Mouse (Mus musculus): ENCODE results near the gene Mapk10.

Mapk10 gene

DNA sequence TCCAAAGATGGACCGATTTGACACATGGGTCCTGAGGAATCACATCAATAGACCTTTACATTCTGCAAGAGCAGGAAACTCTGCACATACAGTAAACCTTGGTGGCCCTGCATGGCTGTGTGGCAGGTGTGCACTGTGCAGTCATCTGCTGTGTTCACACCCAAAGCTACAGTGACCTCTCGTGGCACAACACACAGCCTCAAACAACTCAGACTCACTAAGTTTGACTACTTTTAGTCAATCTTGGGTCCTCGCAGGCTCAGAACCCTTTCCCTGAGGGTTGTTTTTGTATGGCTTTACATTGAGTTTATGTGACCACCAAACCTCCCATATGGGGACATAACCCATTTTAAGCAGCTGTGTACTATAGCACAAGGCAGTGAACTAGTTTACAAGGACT lies 47.1 kb downstream of the Mapk10 start:
- no peak for DNase-seq (ENCODE audit: low read depth, low spot score)

GRCm38 (mm10) chr5:103161574-103161973 lies 49.6 kb downstream of the Mapk10 start:
- no peak for DNase-seq (ENCODE audit: low read depth, low spot score)

- peak; percentile 5 for DNase-seq (ENCODE audit: low read depth, low spot score)
Observed at GRCm38 (mm10) chr5:103161196-103161540, 50.0 kb downstream of the Mapk10 start.

- no peak for DNase-seq (ENCODE audit: low read depth, low spot score)
Observed at GRCm38 (mm10) chr5:103160314-103161195, 50.6 kb downstream of the Mapk10 start.

DNA sequence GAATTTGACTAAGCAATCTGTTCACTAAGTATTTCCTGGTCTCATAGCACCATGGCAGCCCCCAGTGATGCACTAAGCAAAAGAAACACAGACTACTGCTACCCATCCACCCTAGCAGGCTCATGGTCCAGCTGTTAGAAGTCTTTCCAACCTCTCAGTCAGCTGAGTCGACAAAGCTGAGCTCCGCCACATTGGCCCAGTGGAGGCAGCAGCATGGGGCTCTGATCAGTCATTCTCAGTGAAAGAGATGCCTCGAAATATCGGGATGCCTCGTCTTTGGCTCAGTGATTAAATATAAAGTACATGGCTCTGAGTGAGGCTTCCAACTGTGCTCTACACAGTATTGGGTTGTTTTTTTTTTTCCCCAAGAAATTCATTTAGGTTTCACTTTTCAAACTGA lies 70.2 kb downstream of the Mapk10 start:
- no peak for DNase-seq (ENCODE audit: low read depth, low spot score)

- DNase-seq (ENCODE audit: low read depth, low spot score) = peak; percentile 4
Observed at GRCm38 (mm10) chr5:103134839-103135238, 76.3 kb downstream of the Mapk10 start.

- no peak for DNase-seq (ENCODE audit: low read depth, low spot score)
Observed at GRCm38 (mm10) chr5:103133626-103134025, 77.5 kb downstream of the Mapk10 start.

DNA sequence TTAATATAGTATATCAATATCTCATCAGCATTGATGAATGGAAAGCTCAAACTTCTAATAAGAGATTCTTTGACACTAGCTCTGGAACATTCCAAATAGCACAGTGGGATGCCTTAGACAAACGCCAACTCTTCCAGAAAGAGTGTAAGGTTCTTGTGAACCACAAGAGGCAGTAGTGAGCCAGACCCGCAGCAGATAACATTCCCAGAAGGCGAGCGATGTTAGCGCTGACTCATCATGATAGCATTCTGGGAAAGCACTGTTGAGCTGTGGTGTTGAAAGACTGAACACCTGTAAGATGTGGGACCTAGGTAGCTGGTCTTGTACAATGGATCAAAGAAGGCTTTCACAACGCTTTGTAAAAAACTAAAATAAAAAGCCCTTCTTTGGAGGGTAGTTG lies 78.3 kb downstream of the Mapk10 start:
- DNase-seq (ENCODE audit: low read depth, low spot score) = no peak

- DNase-seq (ENCODE audit: low read depth, low spot score) = no peak
Observed at GRCm38 (mm10) chr5:103119618-103120017, 91.5 kb downstream of the Mapk10 start.

DNA sequence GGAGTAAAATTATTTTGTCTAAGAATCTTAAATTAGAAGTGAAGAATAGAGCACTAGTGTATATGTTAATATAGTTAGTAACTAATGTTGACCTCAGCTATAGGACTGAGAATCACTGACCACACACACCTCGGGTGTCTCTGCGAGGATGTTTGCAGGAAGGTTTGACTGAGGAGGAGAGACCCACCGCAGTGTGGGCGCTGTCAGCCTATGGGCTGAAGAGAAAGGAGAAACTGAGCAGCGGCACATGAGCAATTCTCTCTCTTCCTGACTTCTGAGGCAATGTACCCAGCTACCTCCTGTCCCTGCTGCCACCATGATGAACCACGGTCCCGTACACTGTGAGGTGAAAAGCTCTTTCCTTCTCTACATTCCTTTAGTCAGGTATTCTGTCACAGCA lies 95.6 kb downstream of the Mapk10 start:
- no peak for DNase-seq (ENCODE audit: low read depth, low spot score)

DNA sequence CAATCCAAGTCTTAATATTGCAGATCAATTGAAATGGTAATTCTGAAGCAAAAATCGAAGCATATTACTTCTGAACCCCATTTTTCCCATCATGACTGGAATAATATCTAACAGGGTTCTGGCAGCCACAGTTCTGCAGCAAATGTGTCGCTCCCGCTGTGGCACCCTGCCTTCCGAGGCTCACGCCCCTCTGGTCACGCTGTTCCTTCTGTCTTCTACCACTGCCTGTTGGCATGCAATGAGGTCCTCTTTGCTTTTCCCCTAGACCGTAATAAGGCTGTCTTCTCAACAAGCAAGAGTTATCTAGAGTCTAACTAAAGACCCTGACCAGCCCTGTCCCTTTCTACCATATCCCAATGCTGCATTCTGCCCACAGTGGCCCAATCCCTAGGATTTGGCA lies 98.7 kb downstream of the Mapk10 start:
- DNase-seq (ENCODE audit: low read depth, low spot score) = no peak

- DNase-seq (ENCODE audit: low read depth, low spot score) = no peak
Observed at GRCm38 (mm10) chr5:103109409-103109808, 101.7 kb downstream of the Mapk10 start.

GRCm38 (mm10) chr5:103105441-103106414 lies 105.4 kb downstream of the Mapk10 start:
- DNase-seq (ENCODE audit: low read depth, low spot score) = no peak

GRCm38 (mm10) chr5:103104082-103104481 lies 107.1 kb downstream of the Mapk10 start:
- no peak for DNase-seq (ENCODE audit: low read depth, low spot score)

- no peak for DNase-seq (ENCODE audit: low read depth, low spot score)
Observed at GRCm38 (mm10) chr5:103102876-103103393, 108.2 kb downstream of the Mapk10 start.

- DNase-seq (ENCODE audit: low read depth, low spot score) = no peak
Observed at GRCm38 (mm10) chr5:103102176-103102575, 109.0 kb downstream of the Mapk10 start.

GRCm38 (mm10) chr5:103094166-103094565 lies 117.0 kb downstream of the Mapk10 start:
- DNase-seq (ENCODE audit: low read depth, low spot score) = no peak

DNA sequence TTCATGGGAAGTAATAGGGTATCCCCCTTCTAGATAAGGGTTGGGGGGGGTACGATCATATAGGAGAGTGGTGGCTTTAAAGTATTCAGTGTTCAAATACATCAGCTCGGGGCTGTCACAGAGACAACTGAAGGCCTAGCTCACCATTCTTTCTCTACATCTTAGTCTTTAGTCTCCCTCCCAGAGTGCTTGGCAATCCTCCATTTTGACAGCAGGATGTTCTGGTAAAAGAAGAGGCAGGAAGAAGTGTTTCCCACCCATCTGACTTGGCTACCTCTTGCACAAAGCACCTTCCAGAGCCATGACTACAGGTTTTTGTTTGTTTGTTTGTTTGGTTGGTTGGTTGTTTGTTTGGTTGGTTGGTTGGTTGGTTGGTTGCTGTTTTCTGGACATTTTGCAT lies 125.3 kb downstream of the Mapk10 start:
- no peak for DNase-seq (ENCODE audit: low read depth, low spot score)

DNA sequence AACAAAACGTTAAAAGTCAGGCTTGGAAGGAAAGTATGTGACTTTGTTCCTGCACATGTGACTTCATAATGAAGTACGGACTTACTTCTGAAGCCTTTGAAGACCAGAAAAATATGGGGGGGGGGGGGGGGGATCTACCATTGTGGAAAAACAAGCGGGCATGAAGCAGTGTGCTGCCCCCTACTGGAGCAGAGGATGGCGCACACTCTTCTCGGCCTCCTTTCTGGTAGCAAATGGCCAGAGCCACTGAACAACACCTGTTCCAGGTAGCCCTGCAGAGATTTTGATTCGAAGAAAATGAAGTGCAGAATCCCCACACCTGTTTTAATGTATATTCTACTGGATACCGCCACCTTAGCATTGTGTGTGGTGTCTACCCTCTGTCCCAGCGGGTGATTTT lies 135.7 kb downstream of the Mapk10 start:
- DNase-seq (ENCODE audit: low read depth, low spot score) = no peak

DNA sequence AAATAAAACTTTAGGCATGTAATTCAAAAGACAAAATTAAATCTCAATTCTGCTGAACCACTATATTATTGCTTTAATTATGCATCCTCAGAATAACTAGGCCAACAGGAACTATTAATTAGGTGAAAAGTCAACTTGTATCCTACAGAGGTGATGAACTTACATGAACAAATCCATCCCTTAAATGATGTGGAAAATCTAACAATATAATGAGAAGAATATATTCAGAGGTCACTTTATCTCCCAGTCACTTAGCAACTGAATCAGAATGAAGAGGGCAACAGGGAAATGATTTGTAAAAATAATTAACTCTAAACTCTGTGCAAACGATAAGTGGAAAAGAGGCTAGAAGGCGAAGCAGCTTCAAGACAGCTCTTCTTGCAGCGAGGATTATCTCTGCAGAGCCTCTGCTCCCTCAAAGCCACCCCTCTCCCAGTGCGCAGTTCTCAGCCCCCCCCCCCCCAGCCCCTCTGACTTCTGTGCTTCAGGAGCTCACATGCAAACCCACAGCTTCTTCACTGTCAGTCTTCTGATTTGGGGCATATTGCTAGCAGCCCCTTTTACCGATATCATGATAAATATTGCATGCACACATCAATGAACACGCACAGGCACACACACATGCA lies 138.8 kb downstream of the Mapk10 start:
- DNase-seq (ENCODE audit: low read depth, low spot score) = no peak

GRCm38 (mm10) chr5:103071006-103071612 lies 140.0 kb downstream of the Mapk10 start:
- no peak for DNase-seq (ENCODE audit: low read depth, low spot score)

Measured in skeletal muscle tissue, adult 2 months (tissue).